Mouse (Mus musculus) testis, postnatal 14 days (tissue): ENCODE results near the gene Abhd2.

Experiments
- DNase-seq: peaks from one replicate; pipeline ENCODE4 v3.0.0; 2021; ENCODE audit warnings: low spot score

Abhd2 gene

DNA sequence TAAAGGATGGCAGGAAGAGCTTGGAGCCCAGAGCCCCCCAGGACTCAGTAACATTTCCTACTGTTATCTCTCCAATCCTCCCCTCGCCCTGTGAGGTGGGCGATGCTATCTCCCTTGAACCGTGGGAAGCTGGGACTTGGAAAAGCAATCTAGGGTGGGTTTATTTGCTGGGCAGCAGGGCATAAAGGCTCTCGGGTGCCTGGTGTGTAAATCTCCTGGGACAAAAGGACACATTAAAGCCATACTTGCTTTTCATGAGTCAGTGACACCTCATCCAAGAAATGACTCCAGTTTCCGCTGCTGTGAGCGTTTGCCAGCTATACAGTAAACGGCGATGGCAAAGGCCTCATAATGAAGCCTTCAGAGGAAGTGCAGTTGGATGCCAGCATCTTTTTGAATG is 50.9 kb downstream of the Abhd2 start:
- no peak for DNase-seq

DNA sequence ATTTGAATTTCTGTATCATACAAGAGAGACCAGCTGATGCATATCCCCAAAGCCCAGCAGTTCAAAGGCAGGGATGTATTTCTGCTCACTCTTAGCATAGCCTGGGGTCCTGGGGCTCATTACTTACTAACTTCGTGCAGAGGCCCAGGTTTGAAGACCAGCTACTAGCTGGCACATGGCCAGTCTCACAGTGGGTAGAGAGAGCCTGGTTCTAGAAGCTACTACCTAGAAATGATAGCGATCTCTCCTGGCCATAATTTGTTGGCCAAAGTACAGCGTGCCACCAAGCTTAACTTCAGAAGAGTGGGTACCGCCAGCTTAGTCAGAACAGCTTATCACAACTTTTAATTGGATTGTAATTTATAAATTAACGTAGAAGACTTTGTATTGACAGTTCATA is 55.8 kb downstream of the Abhd2 start:
- no peak for DNase-seq

DNA sequence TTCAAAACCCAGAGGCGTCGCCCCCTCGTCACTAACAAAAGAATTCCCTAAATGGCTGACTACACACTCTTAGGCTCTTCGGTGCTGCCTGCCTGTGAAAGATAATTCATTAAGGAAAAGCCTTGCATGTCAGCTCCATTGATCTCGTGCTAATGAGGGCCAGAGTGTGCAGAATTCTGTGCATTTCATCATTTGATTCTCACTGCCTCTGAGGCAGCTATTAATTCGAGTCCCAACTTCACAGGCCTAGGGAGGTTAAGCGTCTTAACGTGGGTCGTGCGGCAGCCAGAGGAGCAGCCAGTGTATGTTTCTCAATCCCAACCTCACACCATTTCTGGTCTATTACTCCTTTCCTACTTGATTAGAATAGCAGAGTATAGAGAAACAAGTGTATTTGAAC is 58.2 kb downstream of the Abhd2 start:
- no peak for DNase-seq

DNA sequence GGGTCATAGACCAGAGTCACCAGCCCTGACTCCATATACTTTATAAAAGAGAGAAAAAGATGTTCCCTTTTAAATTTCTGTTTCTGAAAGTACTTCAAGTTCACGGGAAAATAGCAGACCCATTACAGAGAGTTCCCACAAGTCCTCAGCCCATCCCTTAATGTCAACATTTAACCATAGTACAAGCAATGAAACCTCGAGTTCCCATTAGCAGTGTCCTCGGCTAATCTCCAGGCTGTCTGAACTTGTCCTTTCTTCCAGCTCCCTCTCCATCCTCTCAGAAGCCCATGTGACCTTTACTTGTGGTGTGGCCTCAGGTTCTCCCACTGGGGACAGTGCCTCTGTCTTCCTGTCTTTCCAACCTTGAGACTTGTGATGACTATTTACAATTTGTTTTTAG is 60.4 kb downstream of the Abhd2 start:
- DNase-seq, result no peak

DNA sequence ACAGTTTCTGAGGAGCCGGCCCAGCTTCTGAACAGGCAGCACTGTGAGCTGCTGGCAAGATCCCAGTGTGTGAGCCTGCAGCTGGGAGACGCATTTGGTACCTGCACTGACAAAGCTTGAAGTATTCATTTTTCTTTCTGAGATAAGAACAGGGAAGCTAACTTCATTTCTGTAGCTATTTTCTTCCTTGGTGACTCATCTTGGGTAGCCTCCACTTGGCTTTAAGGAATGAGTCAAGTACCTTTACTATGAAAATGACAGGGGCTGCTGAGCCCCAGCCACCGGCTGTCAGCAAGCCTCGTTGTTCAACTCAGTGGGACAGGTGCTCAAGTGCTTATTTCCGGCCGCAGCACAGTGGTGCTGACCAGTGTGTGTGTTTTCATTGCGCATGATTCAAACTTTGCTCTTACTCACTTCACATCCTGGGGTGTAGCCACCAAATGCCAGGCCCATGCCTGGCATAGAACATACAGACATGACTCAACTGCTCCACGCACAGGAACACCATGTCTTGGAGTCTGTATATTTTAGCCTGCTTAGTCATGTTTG is 63.4 kb downstream of the Abhd2 start:
- DNase-seq, result no peak

DNA sequence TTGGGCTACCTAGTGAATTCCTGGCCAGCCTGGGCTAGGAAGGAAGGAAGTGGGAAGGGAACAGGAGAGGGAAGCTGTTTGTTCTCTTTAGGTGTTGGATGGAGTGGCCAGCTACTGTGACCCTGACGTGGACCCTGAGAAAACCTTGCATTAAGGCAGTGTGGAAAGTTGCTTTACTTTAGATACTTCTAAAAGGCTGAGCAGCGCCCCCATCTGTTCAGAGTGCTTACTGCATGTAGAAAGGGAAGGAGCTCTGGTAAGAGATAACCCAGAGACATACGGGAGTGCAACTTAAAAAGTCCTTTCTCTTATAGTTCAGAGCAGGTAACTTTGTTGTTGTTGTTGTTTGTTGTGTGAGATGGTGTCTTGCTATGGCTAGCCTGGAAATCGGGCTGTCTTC is 72.9 kb downstream of the Abhd2 start:
- peak; percentile 27 for DNase-seq

DNA sequence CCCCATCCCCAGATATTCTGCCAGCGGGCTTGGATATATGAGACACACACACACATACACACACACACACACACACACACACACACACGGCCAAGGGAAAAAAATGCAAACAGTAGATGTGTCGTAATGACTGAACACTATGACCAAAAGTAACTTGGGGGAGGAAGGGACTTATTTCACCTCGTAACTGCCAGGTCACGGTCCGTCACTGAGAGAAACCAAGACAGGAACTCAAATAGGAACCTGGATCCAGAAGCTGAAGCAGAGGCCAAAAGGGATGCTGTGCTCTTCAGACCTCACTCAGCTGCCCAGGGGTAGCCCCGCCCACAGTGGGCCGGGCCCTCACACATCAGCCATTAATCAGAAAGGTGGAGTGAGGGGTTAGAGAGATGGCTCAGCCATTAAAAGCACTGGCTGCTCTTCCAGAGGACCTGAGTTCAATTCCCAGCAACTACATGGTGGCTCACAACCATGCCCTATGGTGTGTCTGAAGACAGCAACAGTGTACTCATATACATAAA is 73.6 kb downstream of the Abhd2 start:
- DNase-seq, result no peak

DNA sequence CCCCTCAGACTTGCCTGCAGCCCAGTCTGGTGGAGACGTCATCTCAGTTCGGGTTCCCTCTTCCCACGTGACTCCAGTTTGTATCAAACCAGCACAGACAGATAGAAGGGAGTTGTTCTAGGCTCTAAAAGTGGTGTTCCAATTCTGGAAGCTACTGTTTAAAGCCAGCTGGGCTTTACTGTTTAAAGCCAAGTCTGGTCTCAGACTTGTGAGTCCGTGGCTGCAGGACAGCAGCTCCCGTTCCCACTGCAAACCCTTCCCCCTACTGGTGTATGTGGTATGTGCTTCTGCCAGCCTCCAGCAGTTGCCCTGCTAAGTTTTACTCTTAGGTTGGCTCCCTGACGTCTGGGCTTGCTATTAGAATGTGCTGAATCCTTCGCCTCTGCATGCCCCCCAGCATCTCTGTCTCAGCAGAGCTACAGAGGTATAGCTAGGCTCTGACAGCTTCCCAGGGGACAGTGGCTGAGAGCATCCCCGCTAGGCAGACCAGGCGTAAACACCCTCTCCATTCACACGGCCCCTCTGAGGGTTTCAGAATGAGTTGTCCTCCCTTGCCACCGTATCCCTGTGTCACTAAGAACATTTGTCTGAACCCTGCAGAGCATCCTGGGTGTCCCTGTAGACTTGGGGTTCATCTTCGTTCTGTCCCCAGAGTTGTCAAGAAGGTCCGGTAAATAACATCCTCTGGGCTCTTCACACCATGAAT is 74.3 kb downstream of the Abhd2 start:
- DNase-seq, result no peak

DNA sequence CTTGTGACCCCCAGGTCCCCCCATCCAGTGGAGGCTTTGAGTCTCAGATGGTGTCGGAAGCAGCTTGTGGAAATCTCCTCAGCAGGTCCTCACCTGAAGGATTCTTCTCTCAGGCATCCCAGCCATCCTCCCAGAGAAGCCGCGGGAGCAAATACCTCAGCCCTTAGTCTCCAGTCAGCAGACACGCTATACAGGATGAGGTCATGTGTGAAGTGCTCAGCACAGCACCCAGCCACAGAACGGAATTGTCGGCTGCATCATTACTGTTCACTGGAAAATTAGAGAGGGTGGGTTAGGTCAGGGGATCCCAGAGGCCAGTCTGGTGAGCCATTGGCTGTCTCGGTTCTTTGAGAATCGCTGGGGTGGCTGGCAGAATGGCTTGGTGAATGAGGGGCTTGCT is 75.8 kb downstream of the Abhd2 start:
- no peak for DNase-seq

DNA sequence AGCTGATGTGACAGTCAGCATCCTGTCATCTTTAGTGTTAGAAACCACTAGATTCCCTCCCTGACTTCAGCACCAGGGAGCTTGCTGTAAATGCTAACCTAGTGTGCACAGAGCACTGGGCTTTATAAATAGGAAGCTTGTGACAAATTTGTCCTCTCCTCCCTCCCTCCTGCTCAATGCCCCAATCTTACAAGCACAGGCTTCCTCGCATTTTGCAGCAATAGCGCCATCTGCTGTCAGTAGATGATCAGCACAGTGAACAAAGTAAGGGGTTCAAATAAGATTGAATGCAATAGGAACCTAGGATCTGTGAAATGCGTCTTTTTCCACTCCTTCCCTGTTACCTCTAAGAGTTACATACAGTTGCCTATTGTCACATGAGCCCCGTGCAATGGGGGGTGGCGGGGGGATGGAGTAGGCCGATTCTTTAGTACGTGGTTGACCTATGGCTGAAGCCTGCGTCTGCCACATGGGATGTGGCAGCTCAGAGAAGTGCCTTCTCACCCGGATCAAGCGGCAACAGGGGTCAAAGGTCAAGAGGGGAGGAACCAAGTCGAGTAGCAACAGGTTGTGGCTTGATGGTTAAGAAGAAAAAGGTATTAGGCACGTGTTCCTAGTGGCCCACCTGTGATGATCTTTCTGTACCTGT is 76.9 kb downstream of the Abhd2 start:
- peak; percentile 35 for DNase-seq

DNA sequence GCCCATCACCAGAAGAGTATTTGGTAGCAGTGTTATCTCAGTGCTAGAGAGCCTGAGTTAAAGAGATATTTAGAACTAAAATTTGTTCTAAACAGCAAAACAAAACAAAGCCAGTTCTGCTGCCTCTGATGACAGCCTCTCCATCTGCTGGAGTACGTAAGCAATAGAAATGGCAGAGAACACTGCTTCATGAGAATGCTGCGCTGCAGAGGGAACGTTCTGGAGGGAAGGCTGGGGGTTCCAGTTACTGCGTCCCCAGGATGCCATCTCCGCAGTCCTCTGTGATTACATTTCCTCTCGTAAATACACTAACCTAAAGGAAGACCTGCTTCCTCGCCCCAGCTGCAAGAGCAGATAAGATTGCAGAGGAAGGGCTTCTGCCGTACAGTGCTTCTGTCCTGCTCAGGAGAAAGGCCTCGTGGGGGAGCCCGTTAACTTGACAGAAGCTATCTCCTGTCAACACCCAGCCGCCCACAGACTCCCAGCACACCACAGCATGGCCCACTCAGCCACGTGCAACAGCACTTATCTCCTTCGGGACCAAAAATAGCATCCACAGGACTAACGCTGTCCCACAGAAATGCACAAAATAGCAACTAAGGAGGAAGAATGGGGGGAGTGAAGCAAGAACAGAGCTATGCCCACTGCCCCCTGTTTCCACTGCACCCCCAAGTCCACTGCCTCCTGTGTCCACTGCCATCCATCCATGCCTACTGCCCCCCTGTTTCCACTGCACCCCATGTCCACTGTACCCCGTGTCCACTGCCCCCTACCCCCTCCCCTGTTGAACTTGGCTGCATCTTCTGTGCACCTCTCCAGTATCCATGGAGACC is 85.6 kb downstream of the Abhd2 start:
- DNase-seq, result peak; percentile 55

DNA sequence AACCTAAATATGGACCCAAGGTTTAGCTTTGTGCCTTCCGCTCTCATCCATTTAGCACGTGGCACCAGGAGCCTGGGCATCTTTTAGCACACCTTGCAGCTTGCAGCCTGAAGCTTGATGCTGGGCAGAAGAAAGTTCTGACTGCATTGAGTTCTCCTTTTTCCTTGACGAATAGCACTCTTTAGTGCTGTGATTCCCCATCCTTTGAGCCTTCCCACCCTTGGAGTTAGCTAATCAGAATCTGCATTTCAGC is 86.1 kb downstream of the Abhd2 start:
- no peak for DNase-seq

DNA sequence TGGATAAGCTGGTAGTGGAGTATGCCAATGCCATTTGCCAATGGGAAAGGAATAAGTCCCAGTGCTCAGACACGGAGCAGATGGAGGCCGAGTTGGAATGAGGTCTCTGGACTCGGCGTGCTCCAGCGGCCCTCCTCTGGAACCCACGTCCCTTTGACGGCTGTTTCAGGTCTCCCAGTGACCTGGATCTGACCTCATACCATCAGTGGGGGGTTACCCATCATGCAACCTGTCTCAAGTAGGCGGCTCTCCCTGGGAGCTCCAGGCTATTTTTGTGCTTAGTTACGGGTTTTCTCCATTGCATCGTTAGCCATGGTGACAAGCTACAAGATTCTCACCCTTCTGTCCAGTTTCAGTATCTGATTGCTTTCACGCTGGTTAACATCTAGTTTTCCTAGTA is 87.1 kb downstream of the Abhd2 start:
- no peak for DNase-seq

DNA sequence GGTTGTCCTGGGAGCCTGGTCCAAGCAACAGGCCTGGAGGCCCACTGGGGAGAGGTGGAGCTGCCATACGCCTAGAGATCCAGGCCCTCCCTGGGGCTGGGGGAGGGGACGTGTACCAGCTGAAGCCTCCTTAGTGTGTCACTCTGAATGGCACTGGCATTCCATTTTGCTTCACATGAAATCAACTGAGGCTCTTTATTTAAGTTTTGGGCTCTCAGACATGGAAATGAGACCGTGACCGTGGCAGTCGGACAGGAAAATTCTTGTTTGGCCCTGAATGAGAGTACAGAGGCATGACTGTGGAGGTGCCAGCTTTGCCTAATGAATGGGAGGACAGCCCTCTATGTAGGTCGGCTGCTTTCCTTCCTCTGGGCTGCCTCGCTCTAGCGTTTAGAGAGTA is 89.2 kb downstream of the Abhd2 start:
- DNase-seq, result no peak

DNA sequence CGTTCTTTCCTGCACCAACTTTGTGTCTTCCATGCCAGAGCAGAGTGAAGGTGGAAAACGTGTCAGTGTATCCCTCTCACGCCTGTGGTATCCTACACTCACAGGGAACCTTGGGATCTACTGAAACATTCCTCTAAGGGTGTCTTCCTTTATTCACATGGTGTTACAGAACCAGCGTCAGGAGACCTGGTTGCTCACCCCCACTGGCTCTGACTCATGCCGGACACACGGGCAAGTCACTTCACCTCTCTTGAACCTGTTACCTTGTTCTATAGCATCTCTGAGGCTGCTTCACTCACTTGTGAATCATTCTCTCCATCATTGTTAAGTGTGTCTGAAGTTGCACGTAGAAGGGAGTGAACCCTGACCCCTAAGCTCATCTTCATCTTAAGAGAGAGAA is 89.8 kb downstream of the Abhd2 start:
- no peak for DNase-seq

DNA sequence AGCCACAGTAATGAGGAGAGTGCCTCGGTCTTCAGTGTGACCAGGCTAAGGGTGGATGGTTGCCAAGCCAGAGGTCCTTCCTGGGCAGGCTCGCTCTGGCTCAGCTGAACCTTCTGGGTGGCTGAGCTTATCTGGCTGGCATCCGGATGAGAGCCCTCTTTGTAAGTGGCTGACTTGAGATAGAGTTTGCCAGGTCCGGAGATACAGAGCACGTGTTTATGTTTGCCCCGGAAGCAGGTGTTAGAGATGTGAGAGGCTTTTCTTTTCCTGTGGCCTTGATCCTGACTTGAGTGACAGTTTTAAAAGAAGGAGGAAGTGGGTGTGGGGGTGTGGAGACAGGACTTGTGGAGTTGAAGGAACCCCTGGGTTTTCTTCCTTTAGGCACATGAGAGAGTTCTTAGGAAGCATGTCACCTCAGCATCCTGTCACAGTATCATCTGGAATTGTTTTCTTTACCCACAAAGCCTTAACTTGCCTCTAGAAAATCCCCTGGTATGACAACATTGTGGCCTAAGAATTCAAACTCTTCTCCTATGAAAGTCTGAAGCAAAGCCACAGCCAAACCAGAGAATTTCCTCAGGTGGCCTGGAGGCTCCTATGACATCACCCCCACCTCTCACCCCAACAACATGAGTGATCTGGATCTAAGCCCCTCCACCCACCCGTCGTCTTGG is 90.5 kb downstream of the Abhd2 start:
- no peak for DNase-seq

DNA sequence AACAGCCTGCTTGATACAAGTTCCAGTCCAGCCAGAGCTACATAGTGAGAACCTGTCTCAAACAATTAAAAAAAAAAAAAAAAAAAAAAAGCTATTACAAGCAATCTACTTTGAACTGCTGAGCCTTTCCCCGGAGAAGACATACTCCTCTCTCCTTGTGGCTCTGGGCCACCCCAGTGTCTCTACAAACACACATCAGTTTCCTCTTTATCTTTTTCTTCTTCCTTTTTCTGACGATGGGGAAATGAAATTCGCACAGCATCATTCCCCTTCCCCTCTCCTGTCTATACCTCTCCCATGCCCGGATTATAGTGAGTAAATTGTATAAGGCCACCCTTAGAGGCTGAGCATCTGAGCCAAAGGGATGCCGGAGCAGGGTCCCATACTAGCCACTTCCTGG is 95.7 kb downstream of the Abhd2 start:
- DNase-seq, result no peak

DNA sequence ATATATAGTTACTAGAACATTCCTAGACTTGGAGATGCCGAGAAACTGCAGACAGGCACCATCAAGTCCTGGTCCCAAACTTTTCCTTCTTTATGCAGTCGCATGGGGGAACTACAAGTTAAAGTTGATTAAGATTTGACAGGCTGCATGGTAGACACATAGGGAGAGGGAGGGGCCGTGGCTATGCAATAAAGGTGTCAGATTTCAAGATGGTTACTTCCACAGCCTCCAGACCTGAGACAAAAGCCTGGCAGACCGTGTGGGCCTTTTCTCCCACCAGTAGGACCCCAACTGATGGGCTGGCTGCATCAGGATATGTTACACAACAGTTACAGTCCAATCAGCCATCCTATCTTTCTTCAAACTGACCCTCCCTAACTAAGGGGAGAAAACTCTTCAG is 96.4 kb downstream of the Abhd2 start:
- no peak for DNase-seq

DNA sequence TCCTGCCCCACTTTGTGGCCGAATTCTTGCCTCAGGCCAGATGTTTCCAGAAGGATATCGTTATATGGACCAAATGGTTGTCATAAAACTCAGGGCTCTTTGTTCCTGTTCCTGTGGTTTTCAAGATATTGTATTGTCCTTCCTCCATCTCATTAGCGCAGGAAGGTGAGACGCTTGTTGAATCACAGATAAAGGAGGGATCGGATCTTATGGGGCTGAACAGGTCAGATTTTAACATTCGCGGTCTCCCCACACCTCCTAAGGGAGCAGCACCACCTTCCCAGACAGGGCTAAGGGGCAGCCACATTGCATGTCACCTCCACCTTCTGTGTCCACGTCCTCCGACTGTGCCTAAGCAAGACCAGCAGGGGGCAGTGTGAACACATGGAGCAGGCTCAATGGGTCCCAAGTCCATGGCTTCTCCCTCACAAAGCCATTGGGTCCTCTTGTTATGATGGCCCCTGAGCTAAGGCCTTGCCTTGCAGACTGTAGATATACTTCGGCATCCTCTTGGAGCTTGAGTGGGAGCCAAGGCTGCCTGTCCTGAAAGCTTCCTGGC is 98.4 kb downstream of the Abhd2 start:
- peak; percentile 57 for DNase-seq

DNA sequence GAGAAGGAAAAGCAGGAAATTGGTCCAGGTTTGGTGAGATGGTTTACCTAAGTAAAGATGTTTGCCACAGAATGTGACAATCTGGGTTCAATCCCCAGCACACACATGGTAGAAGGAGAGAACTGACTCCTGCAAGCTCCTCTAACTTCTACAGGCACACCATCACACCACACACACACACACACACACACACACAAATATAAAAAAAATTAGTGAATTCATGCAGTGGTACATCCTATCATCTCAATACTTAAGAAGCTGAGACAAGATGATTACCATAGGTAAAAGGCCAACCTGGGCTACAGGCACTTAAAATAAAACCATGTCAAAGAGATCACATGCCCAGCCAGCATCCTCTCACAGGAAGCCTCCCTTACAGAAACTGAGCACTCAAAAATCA is 101.0 kb downstream of the Abhd2 start:
- no peak for DNase-seq

DNA sequence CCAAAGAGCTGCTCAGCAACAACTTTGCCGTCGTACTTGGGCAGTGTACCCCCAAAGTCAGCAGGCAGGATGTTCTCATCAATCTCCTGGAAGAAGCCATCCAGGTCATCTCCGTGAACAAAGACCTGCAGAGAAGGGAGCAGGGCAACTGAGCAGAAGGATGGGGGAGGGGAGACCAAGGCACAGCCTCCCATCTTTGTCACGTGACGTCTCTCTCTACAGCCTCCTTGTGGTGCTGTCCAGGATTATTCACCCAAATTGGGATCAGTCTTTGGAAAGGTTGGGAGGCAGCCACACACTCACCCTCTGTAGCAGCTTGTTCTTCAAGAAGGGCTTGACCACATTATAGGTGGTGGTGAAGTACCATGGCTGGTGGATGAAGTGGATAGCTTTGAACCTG is 102.6 kb downstream of the Abhd2 start:
- DNase-seq, result no peak
